Mouse (Mus musculus) monocyte, adult 5-6 weeks (primary cell): Measurements from ENCODE around the gene Gss. TPM values are rescaled to one million over a fixed set of nuclear protein-coding genes. Genes with fewer than 3 reads are reported as not detected.

Source experiments
- ATAC-seq: fragments of 153-309, 156-312 bp; replicated peaks from 2 replicates; pipeline ENCODE4 v1.8.0; 2017; ENCODE audit warnings: mild to moderate bottlenecking; ENCODE audit not compliant: low TSS enrichment, insufficient number of reproducible peaks, severe bottlenecking, poor library complexity, low FRiP score
- total RNA-seq: library from RNA; stranded (forward); fragments of 200-1000, 200-491, 200-594 nt; gene quantifications from 3 replicates; pipeline ENCODE4 v1.2.3, GENCODE M21; 2017

Gss gene
- total RNA-seq: 30.1 to 47.6 TPM (median 35.5 TPM) in 3 replicates

- peak; percentile 90 for ATAC-seq
Measured at GRCm38 (mm10) chr2:155592137-155592853, at the start of gene Gss. Gene Gss, minus strand, starts transcription at chr2:155592810.

DNA sequence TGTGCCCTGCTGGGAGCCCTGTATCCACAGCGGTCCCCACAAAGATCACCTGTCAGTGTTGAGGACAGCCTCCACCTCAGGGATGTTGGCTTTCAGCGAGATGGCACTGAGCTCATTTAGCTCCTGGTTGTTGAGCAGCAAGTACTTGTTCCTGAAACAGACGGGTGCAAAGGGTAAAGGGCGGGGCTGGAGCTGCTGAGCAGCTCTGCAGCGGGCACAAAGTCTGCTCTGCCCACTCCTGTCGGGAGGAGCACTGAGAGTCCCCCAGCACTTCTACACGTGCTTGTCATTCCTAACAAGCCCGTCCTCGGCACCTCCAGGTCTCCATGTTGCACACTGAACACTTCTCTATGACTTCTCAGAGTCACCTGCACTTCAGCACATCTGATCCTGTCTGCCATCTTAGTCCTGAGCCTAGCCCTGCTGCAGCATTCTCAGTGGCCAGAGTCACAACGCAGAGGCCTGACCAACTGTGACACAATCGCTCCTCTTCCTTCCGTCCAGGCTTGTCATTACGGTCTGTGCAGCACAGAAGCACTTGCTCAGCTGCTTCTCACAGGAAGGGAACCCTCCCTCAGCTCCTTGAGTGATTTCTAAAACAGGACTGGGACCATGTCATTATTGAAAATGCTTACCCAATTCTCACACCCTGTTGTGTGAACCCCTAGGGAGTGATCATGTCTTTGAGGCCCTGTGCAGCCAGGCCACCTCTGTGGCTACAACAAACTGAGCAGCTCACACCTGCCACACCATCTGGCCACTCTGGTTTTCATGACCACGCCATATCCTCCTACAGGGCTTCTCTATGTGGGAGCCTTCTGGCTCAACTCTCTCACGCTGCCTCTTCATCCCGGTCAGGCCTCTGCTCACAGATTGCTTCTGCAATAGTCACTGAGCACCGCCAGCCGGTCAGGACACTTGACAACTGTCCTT lies 49.2 kb upstream of the Gss start:
- no peak for ATAC-seq

GRCm38 (mm10) chr2:155640656-155641055 lies 48.0 kb upstream of the Gss start:
- ATAC-seq: no peak

- ATAC-seq: no peak
Measured at GRCm38 (mm10) chr2:155637411-155637810, 44.8 kb upstream of the Gss start.

- ATAC-seq: no peak
Measured at GRCm38 (mm10) chr2:155636881-155637280, 44.3 kb upstream of the Gss start.

- no peak for ATAC-seq
Measured at GRCm38 (mm10) chr2:155635961-155636360, 43.4 kb upstream of the Gss start.

GRCm38 (mm10) chr2:155634562-155634961 lies 42.0 kb upstream of the Gss start:
- ATAC-seq: no peak

DNA sequence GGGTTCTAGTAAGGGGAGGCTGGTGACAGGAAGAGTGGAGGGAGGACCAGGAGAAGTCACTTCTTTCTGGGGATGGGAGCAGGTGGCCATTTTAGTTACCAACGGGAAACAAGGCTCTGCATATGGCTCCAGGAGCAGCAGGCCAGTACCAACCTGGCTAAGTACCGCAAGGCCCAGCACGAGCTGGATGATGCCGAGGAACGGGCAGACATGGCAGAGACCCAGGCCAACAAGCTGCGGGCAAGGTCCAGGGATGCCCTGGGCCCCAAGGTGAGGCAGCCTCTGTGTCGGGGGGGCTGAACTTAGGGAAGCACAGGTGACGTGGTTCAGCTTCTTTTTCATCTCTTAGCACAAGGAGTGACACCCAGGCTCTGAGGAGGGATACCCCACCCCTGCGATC lies 41.1 kb upstream of the Gss start:
- no peak for ATAC-seq

DNA sequence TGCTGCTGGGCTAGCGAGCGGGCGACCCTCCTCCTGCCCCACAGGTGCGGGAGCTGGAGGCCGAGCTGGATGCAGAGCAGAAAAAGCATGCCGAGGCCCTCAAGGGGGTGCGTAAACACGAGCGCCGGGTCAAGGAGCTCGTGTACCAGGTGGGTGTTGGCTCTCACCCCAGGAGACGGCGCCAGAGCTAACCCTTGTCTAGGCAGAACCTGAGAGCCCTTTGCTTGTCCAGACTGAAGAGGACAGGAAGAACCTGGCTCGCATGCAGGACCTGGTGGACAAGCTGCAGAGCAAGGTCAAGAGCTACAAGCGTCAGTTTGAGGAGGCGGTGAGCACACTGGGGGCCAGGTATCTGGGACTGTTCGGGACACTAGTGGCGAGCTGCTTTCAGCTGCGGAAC lies 40.5 kb upstream of the Gss start:
- no peak for ATAC-seq

DNA sequence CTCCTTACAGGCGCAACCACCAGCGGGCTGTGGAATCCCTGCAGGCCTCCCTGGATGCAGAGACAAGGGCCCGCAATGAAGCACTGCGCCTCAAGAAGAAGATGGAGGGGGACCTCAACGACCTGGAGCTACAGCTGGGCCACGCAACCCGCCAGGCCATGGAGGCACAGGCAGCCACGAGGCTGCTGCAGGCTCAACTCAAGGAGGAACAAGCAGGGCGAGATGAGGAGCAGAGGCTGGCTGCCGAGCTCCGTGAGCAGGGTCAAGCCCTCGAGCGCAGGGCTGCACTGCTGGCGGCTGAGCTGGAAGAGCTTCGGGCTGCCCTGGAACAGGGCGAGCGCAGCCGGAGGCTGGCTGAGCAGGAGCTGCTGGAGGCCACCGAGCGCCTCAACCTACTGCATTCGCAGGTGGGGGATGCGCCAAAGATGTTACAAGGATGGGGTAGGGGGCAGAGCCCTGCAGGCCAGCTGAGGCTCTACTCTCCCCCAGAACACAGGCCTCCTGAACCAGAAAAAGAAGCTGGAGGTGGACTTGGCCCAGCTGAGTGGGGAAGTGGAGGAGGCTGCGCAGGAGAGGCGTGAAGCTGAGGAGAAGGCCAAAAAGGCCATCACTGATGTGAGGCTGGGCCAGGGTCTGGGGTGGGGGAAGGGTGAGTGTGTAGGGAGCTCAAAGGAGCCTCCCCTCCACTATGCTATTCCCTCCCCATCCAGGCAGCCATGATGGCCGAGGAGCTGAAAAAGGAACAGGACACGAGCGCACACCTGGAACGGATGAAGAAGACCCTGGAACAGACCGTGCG lies 39.7 kb upstream of the Gss start:
- no peak for ATAC-seq

DNA sequence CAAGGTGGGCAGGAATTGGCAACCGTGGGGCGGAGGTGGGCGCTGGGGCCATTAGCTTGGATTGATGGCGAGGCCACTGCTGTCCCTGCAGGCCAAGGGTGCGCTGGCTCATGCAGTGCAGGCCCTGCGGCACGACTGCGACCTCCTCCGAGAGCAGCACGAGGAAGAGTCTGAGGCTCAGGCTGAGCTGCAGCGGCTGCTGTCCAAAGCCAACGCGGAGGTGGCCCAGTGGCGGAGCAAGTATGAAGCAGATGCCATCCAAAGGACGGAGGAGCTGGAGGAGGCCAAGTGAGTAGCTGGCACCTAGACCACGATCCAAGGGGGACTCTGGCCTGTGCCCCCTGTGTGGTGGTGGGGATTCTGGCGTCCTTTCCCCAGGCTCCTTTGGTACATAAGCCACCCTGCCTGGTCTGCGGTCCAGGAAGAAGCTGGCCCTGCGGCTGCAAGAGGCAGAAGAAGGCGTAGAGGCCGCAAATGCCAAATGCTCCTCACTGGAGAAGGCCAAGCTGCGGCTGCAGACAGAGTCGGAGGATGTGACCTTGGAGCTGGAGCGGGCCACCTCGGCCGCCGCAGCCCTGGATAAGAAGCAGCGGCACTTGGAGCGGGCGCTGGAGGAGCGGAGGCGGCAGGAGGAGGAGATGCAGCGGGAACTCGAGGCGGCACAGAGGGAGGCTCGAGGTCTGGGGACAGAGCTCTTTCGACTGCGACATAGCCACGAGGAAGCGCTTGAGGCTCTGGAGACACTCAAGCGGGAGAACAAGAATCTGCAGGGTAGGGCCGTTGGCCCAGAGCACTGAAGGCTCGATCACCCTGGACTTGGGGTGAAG lies 38.2 kb upstream of the Gss start:
- ATAC-seq: no peak

- ATAC-seq: no peak
Measured at GRCm38 (mm10) chr2:155630153-155630552, 37.5 kb upstream of the Gss start.

DNA sequence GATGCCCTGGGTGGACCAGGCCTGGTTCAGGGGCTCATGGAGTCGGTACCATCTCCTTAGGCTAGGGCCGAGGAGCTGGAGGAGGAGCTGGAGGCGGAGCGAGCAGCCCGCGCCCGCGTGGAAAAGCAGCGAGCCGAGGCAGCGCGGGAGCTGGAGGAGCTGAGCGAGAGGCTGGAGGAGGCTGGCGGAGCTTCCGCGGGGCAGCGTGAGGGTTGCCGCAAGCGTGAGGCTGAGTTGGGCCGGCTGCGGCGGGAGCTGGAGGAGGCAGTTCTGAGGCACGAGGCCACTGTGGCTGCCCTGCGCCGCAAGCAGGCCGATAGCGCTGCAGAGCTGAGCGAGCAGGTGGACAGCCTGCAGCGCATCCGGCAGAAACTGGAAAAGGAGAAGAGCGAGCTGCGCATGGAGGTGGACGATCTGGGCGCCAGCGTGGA lies 36.6 kb upstream of the Gss start:
- ATAC-seq: no peak

DNA sequence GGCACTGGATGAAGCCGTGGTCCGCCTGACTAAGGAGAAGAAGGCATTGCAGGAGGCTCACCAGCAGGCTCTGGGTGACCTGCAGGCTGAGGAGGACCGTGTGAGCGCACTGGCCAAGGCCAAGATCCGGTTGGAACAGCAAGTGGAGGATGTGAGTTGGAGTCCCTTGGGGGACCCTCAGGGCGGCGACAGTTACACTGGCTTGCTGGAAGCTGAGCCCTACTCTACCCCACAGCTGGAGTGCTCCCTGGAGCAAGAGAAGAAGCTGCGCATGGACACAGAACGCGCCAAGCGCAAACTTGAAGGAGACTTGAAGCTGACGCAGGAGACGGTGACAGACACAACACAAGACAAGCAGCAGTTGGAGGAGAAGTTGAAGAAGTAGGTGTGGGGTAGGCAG lies 35.9 kb upstream of the Gss start:
- ATAC-seq: no peak

GRCm38 (mm10) chr2:155628112-155628511 lies 35.5 kb upstream of the Gss start:
- no peak for ATAC-seq

GRCm38 (mm10) chr2:155627030-155627738 lies 34.6 kb upstream of the Gss start:
- peak; percentile 61 for ATAC-seq

DNA sequence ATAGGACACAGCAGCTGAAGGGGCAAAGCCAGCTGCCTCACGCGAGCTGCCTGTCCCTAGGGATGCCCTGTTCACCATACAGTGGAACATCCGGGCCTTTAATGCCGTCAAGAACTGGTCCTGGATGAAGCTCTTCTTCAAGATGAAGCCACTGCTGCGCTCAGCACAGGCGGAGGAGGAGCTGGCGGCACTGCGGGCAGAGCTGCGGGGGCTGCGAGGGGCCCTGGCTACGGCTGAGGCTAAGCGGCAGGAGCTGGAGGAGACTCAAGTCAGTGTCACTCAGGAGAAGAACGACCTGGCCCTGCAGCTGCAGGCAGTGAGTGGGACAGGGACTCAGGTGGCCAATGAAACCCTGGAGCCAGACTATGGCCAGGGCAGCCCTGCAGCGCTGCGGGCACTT lies 33.7 kb upstream of the Gss start:
- ATAC-seq: no peak

GRCm38 (mm10) chr2:155624730-155625129 lies 32.1 kb upstream of the Gss start:
- ATAC-seq: no peak
